Mouse (Mus musculus) limb, embryonic 14.5 days (tissue): ENCODE measurements around the gene Trim13. TPM values are rescaled to one million over a fixed set of nuclear protein-coding genes. Genes with fewer than 3 reads are reported as not detected.

ENCODE experiments used
- ATAC-seq: fragments of 200-750 bp; cut with Nextera tagmentation; 2 replicates; pipeline ENCODE4 v1.8.0; 2017; ENCODE audit warnings: low read depth, moderate number of reproducible peaks, moderate TSS enrichment; ENCODE audit not compliant: low FRiP score
- DNase-seq: peaks from one replicate; pipeline ENCODE4 v3.0.0-alpha.2; 2015; ENCODE audit warnings: low spot score
- H3K27ac ChIP-seq: fragments of 300-500 bp; sonication (generic); replicated peaks from 2 replicates; pipeline ENCODE4 v1.5.1; 2014; ENCODE audit warnings: low read depth, mild to moderate bottlenecking, low read length, moderate library complexity, mixed read lengths
- H3K27me3 ChIP-seq: fragments of 300-500 bp; sonication (generic); 2 replicates; pipeline ENCODE4 v1.6.1; 2014; ENCODE audit warnings: low read length, mixed read lengths; ENCODE audit not compliant: control insufficient read depth, insufficient read depth
- H3K36me3 ChIP-seq: fragments of 300-500 bp; sonication (generic); 2 replicates; pipeline ENCODE4 v1.6.1; 2014; ENCODE audit warnings: mild to moderate bottlenecking, low read length, moderate library complexity, mixed read lengths; ENCODE audit not compliant: control insufficient read depth, insufficient read depth
- H3K4me1 ChIP-seq: fragments of 300-500 bp; sonication (generic); 2 replicates; pipeline ENCODE4 v1.6.1; 2014; ENCODE audit warnings: antibody characterized with exemption, low read length, mixed read lengths; ENCODE audit not compliant: control insufficient read depth, insufficient read depth
- H3K4me2 ChIP-seq: fragments of 300-500 bp; sonication (generic); replicated peaks from 2 replicates; pipeline ENCODE4 v1.6.1; 2014; ENCODE audit warnings: low read depth, mild to moderate bottlenecking, low read length, moderate library complexity; ENCODE audit not compliant: severe bottlenecking
- H3K4me3 ChIP-seq: fragments of 300-500 bp; sonication (generic); replicated peaks from 2 replicates; pipeline ENCODE4 v1.5.1; 2014; ENCODE audit warnings: low read length
- H3K9ac ChIP-seq: fragments of 300-500 bp; sonication (generic); 2 replicates; pipeline ENCODE4 v1.6.1; 2014; ENCODE audit warnings: mild to moderate bottlenecking, low read depth, low read length, moderate library complexity; ENCODE audit not compliant: severe bottlenecking
- H3K9me3 ChIP-seq: fragments of 300-500 bp; sonication (generic); 2 replicates; pipeline ENCODE4 v1.6.1; 2016; ENCODE audit warnings: low read length; ENCODE audit not compliant: control insufficient read depth
- POLR2A ChIP-seq: fragments of 200-500 bp; IDR thresholded peaks from 2 replicates; pipeline ENCODE4 v1.8.0; 2012; ENCODE audit warnings: inconsistent platforms, mild to moderate bottlenecking, moderate library complexity, borderline replicate concordance; ENCODE audit not compliant: insufficient read depth, insufficient read length; ENCODE audit errors: extremely low read depth
- WGBS: fragments of 180-500 bp; shearing (Covaris S2); extraction: QIAGEN DNeasy Blood & Tissue Kit; methylation state at CpG from one replicate; pipeline ENCODE4 v1.1.7; 2014; 5-methylcytosine and 5-hydroxymethylcytosine counted together
- polyA plus RNA-seq, 2 experiments: library from polyadenylated mRNA; depleted of rRNA in 1 of 2; stranded (reverse) in 1 of 2; unstranded in 1 of 2; fragments of >200 nt; fragmentation: Nextera tagmentation in 1 of 2; extraction: Ambion mirVana in 1 of 2; gene quantifications; 2 replicates each; pipeline versions ENCODE4 v1.2.1 to v1.2.3; 2012 to 2014

Trim13 gene
- polyA plus RNA-seq, 2 experiments: 15.6 to 24.0 TPM

GRCm38 (mm10) chr14:61575941-61576340 is 22.1 kb upstream of the Trim13 start:
- no peak for DNase-seq
- 84% methylated on average over 8 of the region's 8 CpGs for WGBS
- no peak for TF ChIP-seq POLR2A

DNA sequence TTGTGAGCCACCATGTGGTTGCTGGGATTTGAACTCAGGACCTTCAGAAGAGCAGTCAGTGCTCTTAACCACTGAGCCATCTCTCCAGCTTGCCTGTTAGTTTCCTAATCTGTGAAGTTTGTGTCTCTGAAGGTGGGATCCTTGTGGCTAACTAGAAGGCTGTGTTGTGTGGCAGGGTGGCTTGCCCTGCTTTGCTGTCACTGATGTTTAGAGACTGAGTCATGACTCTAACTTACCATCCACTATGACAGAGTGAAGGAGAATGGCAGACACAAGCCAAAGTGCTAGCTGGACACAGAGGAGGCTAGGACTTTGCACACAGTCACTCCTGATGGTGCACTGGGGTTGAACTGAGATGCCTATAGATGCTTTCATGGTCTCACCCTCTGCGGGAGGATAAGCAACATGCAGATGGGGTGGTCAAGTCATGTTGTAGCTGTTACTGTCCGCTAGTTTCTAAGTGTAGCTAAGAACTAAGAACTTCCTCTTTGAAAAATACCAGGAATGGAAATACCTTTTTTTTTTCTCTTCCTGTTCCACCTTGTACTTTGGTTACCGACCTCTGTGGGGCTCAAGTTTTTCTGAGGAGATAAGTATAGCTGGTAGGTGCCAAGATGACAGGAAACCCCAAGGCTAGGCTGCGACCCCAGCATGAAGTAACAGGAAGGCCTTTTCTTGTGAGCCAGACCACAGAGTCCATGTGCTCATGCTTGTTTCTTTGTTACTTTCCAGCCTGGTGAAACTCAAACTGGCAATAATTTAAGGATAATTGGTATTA is 8.6 kb upstream of the Trim13 start:
- no peaks in the 10 kb centered on the region for H3K27me3 ChIP-seq
- DNase-seq (no peak), ATAC-seq (no peak)
- H3K4me1 ChIP-seq: no peaks in the 10 kb centered on the region
- no peak overlapping the region for H3K4me2 ChIP-seq
- no peak overlapping the region for H3K4me3 ChIP-seq
- no peak overlapping the region for H3K9ac ChIP-seq
- no peaks in the 10 kb centered on the region for H3K9me3 ChIP-seq
- WGBS: 79% methylated on average over 4 of the region's 4 CpGs
- TF ChIP-seq POLR2A: no peak
- H3K27ac ChIP-seq: no peak overlapping the region
- no peaks in the 10 kb centered on the region for H3K36me3 ChIP-seq

More at GRCm38 (mm10) chr14:61575941-61576340, 22.1 kb upstream of the Trim13 start:
- Histone ChIP-seq H3K9ac (no peak overlapping the region), H3K4me1 (no peaks in the 10 kb centered on the region; the same call in 1 of the 2 replicates), H3K9me3 (no peaks in the 10 kb centered on the region), H3K27ac (no peak overlapping the region), H3K27me3 (no peaks in the 10 kb centered on the region), H3K4me2 (no peak overlapping the region), H3K4me3 (no peak overlapping the region), H3K36me3 (no peaks in the 10 kb centered on the region)
- ATAC-seq: no peak

DNA sequence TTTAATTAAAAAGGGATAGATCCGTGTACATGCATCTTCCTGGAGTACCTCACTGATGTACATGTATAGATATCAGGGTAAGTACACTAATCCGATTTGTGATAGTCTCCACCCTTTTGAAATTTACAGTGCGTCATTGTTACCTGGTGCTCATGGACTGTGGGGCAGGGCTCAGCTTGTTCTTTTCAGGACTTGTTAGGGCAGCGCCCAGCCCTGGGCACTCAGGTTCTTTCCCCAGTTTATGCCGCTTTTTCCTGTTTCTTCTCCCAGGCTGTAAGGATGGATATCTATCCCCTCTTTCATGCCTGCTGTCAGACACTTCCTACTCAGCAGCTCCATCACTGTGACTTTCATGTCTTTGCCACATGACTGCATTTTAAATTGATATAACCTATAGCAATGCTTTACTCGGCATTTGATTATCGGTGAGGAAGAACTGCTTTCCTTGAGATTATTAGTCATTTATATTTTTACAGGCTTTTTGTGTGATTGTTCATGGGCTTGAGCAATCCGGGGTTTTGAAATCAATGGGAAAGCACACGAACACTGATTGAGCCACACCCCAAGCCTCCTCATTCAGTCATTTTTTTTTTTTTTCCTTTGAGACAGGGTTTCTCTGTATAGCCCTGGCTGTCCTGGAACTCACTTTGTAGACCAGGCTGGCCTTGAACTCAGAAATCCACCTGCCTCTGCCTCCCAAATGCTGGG is 1.2 kb upstream of the Trim13 start:
- Histone ChIP-seq H3K9me3 (no peaks in the 10 kb centered on the region), H3K27ac (no peak overlapping the region), H3K9ac (no peak overlapping the region), H3K4me3 (no peak overlapping the region), H3K4me1 (peaks cover 13% of the 10 kb centered on the region), H3K4me2 (no peak overlapping the region), H3K27me3 (no peaks in the 10 kb centered on the region), H3K36me3 (peaks cover 7% of the 10 kb centered on the region)
- DNase-seq (no peak), ATAC-seq (no peak)
- no peak for TF ChIP-seq POLR2A
- WGBS: 78% methylated on average over 9 of the region's 9 CpGs

GRCm38 (mm10) chr14:61599057-61599806 is 1.2 kb downstream of the Trim13 start:
- 5% methylated on average over 44 of the region's 44 CpGs for WGBS
- Histone ChIP-seq H3K36me3 (peaks cover 19% of the 10 kb centered on the region), H3K27me3 (no peaks in the 10 kb centered on the region), H3K9ac (peak overlapping the region; percentile 82), H3K27ac (peak overlapping the region; percentile 81; the same call in 1 of the 2 replicates), H3K4me2 (peak overlapping the region; percentile 51), H3K9me3 (no peaks in the 10 kb centered on the region), H3K4me3 (peak overlapping the region; percentile 76), H3K4me1 (peaks cover 17% of the 10 kb centered on the region)
- peak; percentile 76; the same call in 1 of the 2 replicates for TF ChIP-seq POLR2A
- ATAC-seq: peak; percentile 95
- DNase-seq: peak; percentile 90

DNA sequence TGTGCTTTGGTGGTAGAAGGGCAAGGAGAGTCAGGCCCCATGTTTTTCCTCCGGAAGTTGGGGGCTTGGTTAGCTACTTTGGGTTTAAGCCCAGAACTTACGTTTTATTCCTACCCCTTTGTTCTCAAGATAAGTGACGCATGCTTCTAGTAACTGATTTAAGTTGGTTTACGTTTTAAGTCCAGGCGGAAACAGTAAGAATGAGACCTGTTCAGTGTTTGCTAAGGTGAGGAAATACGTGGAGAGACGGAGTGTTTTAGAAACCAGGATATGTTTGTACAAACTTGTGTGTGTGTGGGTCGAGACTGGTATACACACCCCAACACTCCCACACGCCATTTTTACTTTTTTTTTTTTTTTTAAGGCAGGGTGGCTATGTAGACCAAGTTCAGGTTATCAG is 3.3 kb downstream of the Trim13 start:
- ATAC-seq (no peak), DNase-seq (no peak)
- Histone ChIP-seq H3K4me3 (no peak overlapping the region), H3K4me2 (peak overlapping the region; percentile 51; the same call in 1 of the 2 replicates), H3K4me1 (peaks cover 17% of the 10 kb centered on the region), H3K27ac (no peak overlapping the region), H3K9ac (no peak overlapping the region), H3K9me3 (no peaks in the 10 kb centered on the region), H3K27me3 (no peaks in the 10 kb centered on the region), H3K36me3 (peaks cover 32% of the 10 kb centered on the region)
- TF ChIP-seq POLR2A: no peak
- WGBS: 88% methylated on average over 9 of the region's 9 CpGs
